Mouse (Mus musculus) lung, embryonic 14.5 days (tissue): Measurements from ENCODE around the gene Nid1. TPM values are rescaled to one million over a fixed set of nuclear protein-coding genes. Genes with fewer than 3 reads are reported as not detected.

Experiments used
- ATAC-seq: fragments of 200-750 bp; cut with Nextera tagmentation; 2 replicates; pipeline ENCODE4 v1.8.0; 2017; ENCODE audit warnings: mild to moderate bottlenecking, moderate TSS enrichment, moderate library complexity; ENCODE audit not compliant: insufficient read depth
- DNase-seq: peaks from one replicate; pipeline ENCODE4 v3.0.0-alpha.2; 2015
- H3K27ac ChIP-seq: fragments of 300-500 bp; sonication (generic); 2 replicates; pipeline ENCODE4 v1.5.1; 2014; ENCODE audit warnings: low read depth, mild to moderate bottlenecking, moderate library complexity
- H3K27me3 ChIP-seq: fragments of 300-500 bp; sonication (generic); 2 replicates; pipeline ENCODE4 v1.6.1; 2014; ENCODE audit warnings: low read length, control low read depth; ENCODE audit not compliant: insufficient read depth
- H3K36me3 ChIP-seq: fragments of 300-500 bp; sonication (generic); 2 replicates; pipeline ENCODE4 v1.6.1; 2014; ENCODE audit warnings: control low read depth; ENCODE audit not compliant: insufficient read depth
- H3K4me1 ChIP-seq: fragments of 300-500 bp; sonication (generic); 2 replicates; pipeline ENCODE4 v1.6.1; 2014; ENCODE audit warnings: antibody characterized with exemption, control low read depth; ENCODE audit not compliant: insufficient read depth
- H3K4me2 ChIP-seq: fragments of 300-500 bp; sonication (generic); 2 replicates; pipeline ENCODE4 v1.6.1; 2014; ENCODE audit warnings: mild to moderate bottlenecking
- H3K4me3 ChIP-seq: fragments of 300-500 bp; sonication (generic); 2 replicates; pipeline ENCODE4 v1.5.1; 2014; ENCODE audit warnings: low read depth, low read length
- H3K9ac ChIP-seq: fragments of 300-500 bp; sonication (generic); 2 replicates; pipeline ENCODE4 v1.6.1; 2014
- H3K9me3 ChIP-seq: fragments of 300-500 bp; sonication (generic); 2 replicates; pipeline ENCODE4 v1.6.1; 2016; ENCODE audit warnings: low read depth, low read length, control low read depth
- CTCF ChIP-seq: IDR thresholded peaks from 2 replicates; pipeline ENCODE4 v1.5.1; 2016; ENCODE audit warnings: antibody characterized with exemption, low read depth
- WGBS: fragments of 180-500 bp; shearing (Covaris S2); extraction: QIAGEN DNeasy Blood & Tissue Kit; methylation state at CpG from one replicate; pipeline ENCODE4 v1.1.7; 2014; 5-methylcytosine and 5-hydroxymethylcytosine counted together
- polyA plus RNA-seq: library from polyadenylated mRNA; unstranded; fragments of >200 nt; fragmentation: Nextera tagmentation; extraction: Ambion mirVana; gene quantifications from 2 replicates; pipeline ENCODE4 v1.2.1, GENCODE M21; 2014

Nid1 gene
- polyA plus RNA-seq, 1 experiment from 2014 or later: 160 TPM

- Histone ChIP-seq H3K9ac (no peak overlapping the region), H3K36me3 (no peaks in the 10 kb centered on the region), H3K4me3 (no peak overlapping the region), H3K4me1 (peaks cover 6% of the 10 kb centered on the region; the same call in 1 of the 2 replicates), H3K27me3 (no peaks in the 10 kb centered on the region), H3K9me3 (no peaks in the 10 kb centered on the region), H3K4me2 (no peak overlapping the region), H3K27ac (no peak overlapping the region)
- DNase-seq: no peak
- no peak for TF ChIP-seq CTCF
- no peak for ATAC-seq
- WGBS: 34% methylated on average over 3 of the region's 3 CpGs
Observed at GRCm38 (mm10) chr13:13552020-13552419, 114.7 kb downstream of the Nid1 start.

DNA sequence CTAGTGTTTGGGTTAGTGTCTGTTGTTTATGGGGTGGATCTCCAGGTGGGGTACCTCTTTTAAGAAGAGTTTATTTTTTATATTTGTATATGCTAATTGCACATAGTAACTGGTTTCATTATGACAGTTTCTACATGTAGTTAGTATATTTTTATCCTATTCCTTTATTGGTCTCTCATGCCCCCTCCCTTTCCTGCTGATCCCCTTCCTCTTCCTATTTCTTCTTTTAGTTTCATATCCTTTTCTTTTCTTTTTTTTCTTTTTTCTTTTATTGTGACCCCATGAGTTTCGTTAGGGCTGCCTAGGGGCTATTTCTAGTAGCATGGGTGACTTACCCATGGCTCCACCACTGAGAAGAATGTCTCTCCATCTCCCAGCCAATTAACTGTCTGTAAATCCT lies 116.3 kb downstream of the Nid1 start:
- H3K4me1 ChIP-seq: peaks cover 6% of the 10 kb centered on the region; the same call in 1 of the 2 replicates
- H3K36me3 ChIP-seq: no peaks in the 10 kb centered on the region
- no peak for DNase-seq
- WGBS: 68% methylated on average over 1 of the region's 1 CpGs
- no peaks in the 10 kb centered on the region for H3K27me3 ChIP-seq
- no peak overlapping the region for H3K27ac ChIP-seq
- no peak overlapping the region for H3K4me2 ChIP-seq
- ATAC-seq: no peak
- no peak overlapping the region for H3K4me3 ChIP-seq
- no peak overlapping the region for H3K9ac ChIP-seq
- TF ChIP-seq CTCF: no peak
- no peaks in the 10 kb centered on the region for H3K9me3 ChIP-seq

GRCm38 (mm10) chr13:13555196-13555595 lies 117.8 kb downstream of the Nid1 start:
- no peaks in the 10 kb centered on the region for H3K27me3 ChIP-seq
- WGBS: 86% methylated on average over 3 of the region's 3 CpGs
- peaks cover under 1% of the 10 kb centered on the region; the same call in 1 of the 2 replicates for H3K4me1 ChIP-seq
- no peak overlapping the region for H3K9ac ChIP-seq
- no peak for TF ChIP-seq CTCF
- DNase-seq (no peak), ATAC-seq (no peak)
- no peaks in the 10 kb centered on the region for H3K9me3 ChIP-seq
- no peaks in the 10 kb centered on the region for H3K36me3 ChIP-seq
- no peak overlapping the region for H3K4me2 ChIP-seq
- no peak overlapping the region for H3K27ac ChIP-seq
- no peak overlapping the region for H3K4me3 ChIP-seq

DNA sequence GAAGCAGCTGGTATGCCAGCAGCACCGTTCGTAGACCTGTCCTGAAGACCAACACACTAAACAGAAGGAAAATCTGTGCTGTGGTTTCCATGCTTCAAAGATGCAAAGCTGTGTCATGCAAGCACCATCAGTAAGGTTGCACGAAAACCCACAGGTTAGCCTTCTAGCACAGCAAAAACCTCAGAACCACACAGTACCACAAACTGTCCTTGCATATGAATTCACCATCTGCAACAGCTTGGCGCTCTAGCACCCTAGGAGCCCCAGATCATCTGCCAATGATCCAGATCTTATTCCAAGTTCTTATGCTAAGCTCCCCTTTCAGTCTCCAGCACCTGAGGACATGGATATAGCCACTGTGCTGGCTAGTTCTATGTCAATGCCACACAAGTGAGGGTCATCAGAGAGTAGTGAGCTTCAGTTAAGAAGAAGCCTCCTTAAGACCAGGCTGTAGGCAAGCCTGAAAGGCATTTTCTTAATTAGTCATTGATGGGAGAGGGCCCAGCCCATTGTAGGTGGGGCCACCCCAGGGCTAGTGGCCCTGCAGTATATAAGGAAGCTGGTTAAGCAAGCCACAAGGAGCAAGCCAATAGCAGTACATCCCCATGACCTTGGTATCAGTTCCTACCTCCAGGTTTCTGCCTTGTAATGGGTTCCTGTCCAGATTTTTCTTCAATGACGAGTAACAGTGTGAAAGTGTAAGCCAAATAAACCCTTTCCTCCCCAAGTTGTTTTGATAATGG lies 119.8 kb downstream of the Nid1 start:
- DNase-seq (no peak), ATAC-seq (no peak)
- H3K36me3 ChIP-seq: no peaks in the 10 kb centered on the region
- TF ChIP-seq CTCF: no peak
- no peak overlapping the region for H3K27ac ChIP-seq
- no peak overlapping the region for H3K4me3 ChIP-seq
- no peak overlapping the region for H3K9ac ChIP-seq
- no peaks in the 10 kb centered on the region for H3K4me1 ChIP-seq
- 72% methylated on average over 5 of the region's 5 CpGs for WGBS
- no peak overlapping the region for H3K4me2 ChIP-seq
- no peaks in the 10 kb centered on the region for H3K9me3 ChIP-seq
- no peaks in the 10 kb centered on the region for H3K27me3 ChIP-seq

GRCm38 (mm10) chr13:13558251-13558650 lies 120.9 kb downstream of the Nid1 start:
- TF ChIP-seq CTCF: no peak
- no peaks in the 10 kb centered on the region for H3K36me3 ChIP-seq
- H3K4me1 ChIP-seq: no peaks in the 10 kb centered on the region
- no peak overlapping the region for H3K9ac ChIP-seq
- no peak overlapping the region for H3K4me3 ChIP-seq
- H3K27me3 ChIP-seq: no peaks in the 10 kb centered on the region
- no peak for DNase-seq
- H3K9me3 ChIP-seq: no peaks in the 10 kb centered on the region
- WGBS: 32% methylated on average over 2 of the region's 2 CpGs
- H3K4me2 ChIP-seq: no peak overlapping the region
- H3K27ac ChIP-seq: no peak overlapping the region
- ATAC-seq: no peak

DNA sequence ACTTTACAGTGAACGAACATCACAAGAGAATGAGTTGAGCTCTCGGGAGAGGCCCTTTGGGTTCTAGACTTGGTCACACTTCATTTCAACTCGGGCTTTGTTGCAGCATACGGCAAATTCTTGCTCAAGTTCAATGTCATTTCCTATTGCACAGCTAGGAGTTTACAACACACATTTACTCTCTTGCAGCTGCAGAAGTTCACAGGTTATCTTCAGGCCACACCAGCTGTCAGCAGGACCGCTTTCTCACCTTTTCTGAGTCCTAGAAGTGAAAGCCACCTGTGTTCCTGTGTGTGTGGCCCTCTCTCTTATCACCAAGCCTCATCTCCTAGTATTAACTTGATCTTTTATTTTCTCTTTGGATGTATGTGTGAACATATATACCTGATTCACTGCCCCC lies 121.5 kb downstream of the Nid1 start:
- DNase-seq (no peak), ATAC-seq (no peak)
- Histone ChIP-seq H3K4me3 (no peak overlapping the region), H3K9ac (no peak overlapping the region), H3K27me3 (no peaks in the 10 kb centered on the region), H3K9me3 (no peaks in the 10 kb centered on the region), H3K36me3 (no peaks in the 10 kb centered on the region), H3K4me1 (no peaks in the 10 kb centered on the region), H3K4me2 (no peak overlapping the region), H3K27ac (no peak overlapping the region)
- 34% methylated on average over 5 of the region's 5 CpGs for WGBS
- no peak for TF ChIP-seq CTCF

Other genes with a start within 250 kb of the Nid1 start
- gene Gpr137b, start 43.5 kb upstream of the Nid1 start, polyA plus RNA-seq: 13.8 and 14.5 TPM in 2 replicates
- gene Lyst, start 152.8 kb downstream of the Nid1 start, polyA plus RNA-seq: 5.1 and 8.2 TPM in 2 replicates